Mouse (Mus musculus): ENCODE measurements around the gene Esd. TPM values are rescaled to one million over a fixed set of nuclear protein-coding genes. Genes with fewer than 3 reads are reported as not detected.

The Esd gene
- total RNA-seq (2021) = 10 to 100 TPM; 75.3 to 87.6 TPM
- long read RNA-seq, experiment 1, transcript Esd-201 (9 exons, 1,988 nt) = major isoform, 41 of 52 reads
- long read RNA-seq, experiment 1, partial matches to known transcripts = 5 of 52 reads
- long read RNA-seq, experiment 1, other reads (novel, unspliced or antisense) = 6 of 52 reads
- long read RNA-seq, experiment 2, transcript Esd-201 (9 exons, 1,988 nt) = major isoform, 29 of 31 reads
- long read RNA-seq, experiment 2, partial matches to known transcripts = 0 of 31 reads
- long read RNA-seq, experiment 2, other reads (novel, unspliced or antisense) = 1 of 31 reads

DNA sequence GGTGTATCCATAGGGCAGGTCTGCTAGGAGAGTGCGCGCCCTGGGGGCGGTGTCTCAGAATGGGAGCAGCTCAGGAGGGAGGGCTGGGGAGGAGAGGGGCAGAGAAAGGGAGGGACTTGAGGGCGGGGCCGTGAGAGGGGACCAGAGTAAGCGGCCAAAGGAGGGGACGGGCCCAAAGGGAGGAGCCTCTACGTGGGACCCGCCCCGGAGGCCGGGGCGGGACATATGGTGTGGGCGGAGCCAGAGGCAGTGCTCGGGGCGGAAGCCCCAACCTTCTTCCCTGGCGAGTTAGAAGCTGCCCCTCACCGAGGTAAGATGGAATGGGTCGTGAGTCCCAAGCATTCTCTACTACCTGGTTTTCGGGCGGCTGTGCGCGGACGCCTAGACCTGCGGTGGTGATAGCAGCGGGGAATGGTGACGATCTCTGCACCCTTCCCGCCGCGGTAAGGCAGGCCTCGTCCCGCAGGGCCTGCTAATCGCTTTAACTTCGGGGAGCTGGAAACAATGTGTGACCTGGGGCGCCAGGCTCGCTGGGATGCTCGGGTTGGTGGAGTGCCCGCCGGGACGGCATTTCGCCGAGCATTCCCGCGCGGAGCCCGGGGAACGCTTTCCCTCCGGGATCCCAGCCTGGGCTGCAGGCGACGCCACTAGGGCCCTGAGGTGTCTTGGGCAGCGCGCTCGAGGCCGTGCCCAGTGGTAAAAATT, at the start of gene Esd:
TSS of gene Esd (plus strand) at position 219 of the 705 bp plus-strand sequence.
- Histone ChIP-seq H3K27ac (peak within 1 kb of the TSS; percentile 56), H3K4me3 (peak within 1 kb of the TSS; percentile 63)
- intact Hi-C loops (cut with DNase I) = no loop called here
- no peak for TF ChIP-seq CTCF (IDR thresholded peaks at IDR 0.05)
- DNase-seq (ENCODE audit: extremely low spot score in 1 of 2, low spot score in 2 of 2) = peak; percentile 78 to 88

DNA sequence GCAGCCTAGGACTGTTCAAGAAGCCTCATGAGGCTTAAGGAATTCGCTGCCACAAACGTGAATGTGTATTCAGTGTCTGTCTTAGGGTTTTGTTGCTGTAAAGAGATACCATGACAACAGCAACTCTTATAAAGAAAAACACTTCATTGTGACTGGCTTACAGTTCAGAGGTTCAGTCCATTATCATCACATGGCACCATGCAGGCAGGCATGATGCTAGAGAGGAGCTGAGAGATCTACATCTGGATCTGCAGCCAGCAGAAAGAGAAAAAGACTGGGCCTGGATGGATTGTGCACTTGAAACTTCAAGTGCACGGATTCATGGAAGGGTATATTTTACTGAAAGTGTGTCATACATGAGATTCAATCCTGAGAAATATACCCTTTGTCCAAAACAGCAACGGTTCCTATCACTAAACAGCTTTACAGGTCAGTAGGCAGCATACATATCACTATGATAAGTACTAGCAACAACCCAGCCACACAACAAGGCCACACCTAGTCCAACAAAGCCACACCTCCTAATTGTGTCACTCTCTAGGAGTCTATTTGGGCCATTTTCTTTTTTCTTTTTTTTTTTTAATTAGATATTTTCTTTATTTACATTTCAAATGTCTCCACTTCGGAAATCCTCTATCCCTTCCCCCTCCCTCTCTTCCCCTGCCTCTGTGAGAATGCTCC, 47.7 kb upstream of the Esd start:
- H3K4me3 ChIP-seq = no peak overlapping the region
- DNase-seq (ENCODE audit: extremely low spot score in 1 of 2, low spot score in 2 of 2) = no peak
- TF ChIP-seq CTCF (IDR thresholded peaks at IDR 0.05) = no peak
- intact Hi-C loops (cut with DNase I) = no loop called here
- no peak overlapping the region for H3K27ac ChIP-seq

DNA sequence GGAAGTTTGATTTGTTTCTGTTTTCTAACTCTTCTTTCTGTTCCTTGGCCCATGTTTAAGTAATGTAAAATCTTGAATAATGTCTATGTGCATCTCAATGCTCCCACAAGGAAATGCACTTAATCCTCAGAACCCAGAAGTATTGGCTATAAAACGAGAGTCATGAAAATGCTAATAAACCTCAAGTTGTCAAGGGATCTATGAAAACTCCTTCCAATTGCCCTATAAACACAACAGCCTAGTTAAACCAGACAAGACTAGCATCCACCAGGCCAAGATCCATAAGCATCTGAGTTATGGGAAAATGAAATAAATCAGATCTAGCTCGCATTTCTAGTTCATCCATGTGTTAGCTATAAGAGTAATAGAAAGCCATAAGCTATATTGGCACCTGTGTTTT, 40.1 kb upstream of the Esd start:
- intact Hi-C loops (cut with DNase I) = no loop called here
- H3K27ac ChIP-seq = no peak overlapping the region
- no peak for TF ChIP-seq CTCF (IDR thresholded peaks at IDR 0.05)
- no peak overlapping the region for H3K4me3 ChIP-seq
- no peak for DNase-seq (ENCODE audit: extremely low spot score in 1 of 2, low spot score in 2 of 2)

DNA sequence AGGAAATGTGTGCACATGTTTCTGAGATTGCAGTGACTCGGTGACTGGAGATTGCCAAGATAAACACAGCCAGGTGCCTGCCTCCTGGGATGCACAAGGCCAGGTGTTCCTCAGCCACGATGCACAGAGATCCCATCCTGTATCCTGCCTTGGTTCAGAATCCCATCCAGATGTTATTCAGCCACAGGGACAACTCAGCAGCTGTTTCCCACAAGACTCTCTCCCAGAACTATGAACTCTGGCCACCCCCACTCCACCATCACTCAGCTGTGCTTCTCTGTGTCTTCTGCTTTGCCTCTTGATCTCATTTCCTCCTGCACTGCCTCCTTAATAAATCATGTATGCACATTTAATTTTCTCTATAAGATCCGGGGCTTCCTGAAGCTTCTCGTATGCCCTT, 35.3 kb upstream of the Esd start:
- intact Hi-C loops (cut with DNase I) = no loop called here
- Histone ChIP-seq H3K27ac (no peak overlapping the region), H3K4me3 (no peak overlapping the region)
- TF ChIP-seq CTCF (IDR thresholded peaks at IDR 0.05) = no peak
- DNase-seq (ENCODE audit: extremely low spot score in 1 of 2, low spot score in 2 of 2) = no peak

GRCm38 (mm10) chr14:74697432-74697831, 34.7 kb upstream of the Esd start:
- TF ChIP-seq CTCF (IDR thresholded peaks at IDR 0.05) = no peak
- no peak overlapping the region for H3K27ac ChIP-seq
- DNase-seq (ENCODE audit: extremely low spot score in 1 of 2, low spot score in 2 of 2) = no peak
- no peak overlapping the region for H3K4me3 ChIP-seq
- intact Hi-C loops (cut with DNase I) = no loop called here

- no peak for TF ChIP-seq CTCF (IDR thresholded peaks at IDR 0.05)
- DNase-seq (ENCODE audit: extremely low spot score in 1 of 2, low spot score in 2 of 2) = no peak
- H3K27ac ChIP-seq = no peak overlapping the region
- intact Hi-C loops (cut with DNase I) = no loop called here
- no peak overlapping the region for H3K4me3 ChIP-seq
Measured at GRCm38 (mm10) chr14:74699241-74699640, 32.9 kb upstream of the Esd start.

GRCm38 (mm10) chr14:74703930-74704329, 28.2 kb upstream of the Esd start:
- H3K4me3 ChIP-seq = no peak overlapping the region
- no peak overlapping the region for H3K27ac ChIP-seq
- intact Hi-C loops (cut with DNase I) = loop anchor here (10.0 kb wide), 1 partner anchor 1129 kb away; no protein-coding TSS in a partner anchor
- no peak for TF ChIP-seq CTCF (IDR thresholded peaks at IDR 0.05)
- no peak for DNase-seq (ENCODE audit: extremely low spot score in 1 of 2, low spot score in 2 of 2)

- Histone ChIP-seq H3K27ac (no peak overlapping the region), H3K4me3 (no peak overlapping the region)
- intact Hi-C loops (cut with DNase I) = loop anchor here (2.0 to 10.0 kb wide), 5 partner anchors 66 to 1182 kb away; partner anchors contain the start of gene Sucla2
- DNase-seq (ENCODE audit: extremely low spot score in 1 of 2, low spot score in 2 of 2) = peak; percentile 28 to 33
- peak; percentile 77 for TF ChIP-seq CTCF (IDR thresholded peaks at IDR 0.05)
Measured at GRCm38 (mm10) chr14:74709054-74709453, 23.0 kb upstream of the Esd start.

DNA sequence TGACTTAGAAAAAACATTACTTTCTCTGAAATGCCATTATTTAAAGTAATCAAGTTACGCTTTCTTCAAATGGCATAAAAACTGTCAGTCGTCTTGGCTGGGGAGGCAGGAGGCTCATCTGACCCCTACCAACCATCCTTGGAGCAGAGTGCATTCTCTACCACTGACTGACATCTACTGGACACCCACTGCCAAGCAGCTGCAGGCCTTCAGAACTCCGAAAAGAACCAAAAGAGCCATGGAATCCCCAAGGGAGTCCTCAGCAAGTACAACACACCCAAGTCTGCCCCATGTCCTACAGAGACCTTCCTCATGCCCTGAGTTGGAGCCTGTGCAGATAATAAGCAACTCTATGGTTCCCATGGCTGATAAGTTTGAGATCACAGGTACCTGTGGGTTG, 8.6 kb upstream of the Esd start:
- intact Hi-C loops (cut with DNase I) = no loop called here
- no peak overlapping the region for H3K27ac ChIP-seq
- no peak overlapping the region for H3K4me3 ChIP-seq
- no peak for DNase-seq (ENCODE audit: extremely low spot score in 1 of 2, low spot score in 2 of 2)
- TF ChIP-seq CTCF (IDR thresholded peaks at IDR 0.05) = peak; percentile 35

DNA sequence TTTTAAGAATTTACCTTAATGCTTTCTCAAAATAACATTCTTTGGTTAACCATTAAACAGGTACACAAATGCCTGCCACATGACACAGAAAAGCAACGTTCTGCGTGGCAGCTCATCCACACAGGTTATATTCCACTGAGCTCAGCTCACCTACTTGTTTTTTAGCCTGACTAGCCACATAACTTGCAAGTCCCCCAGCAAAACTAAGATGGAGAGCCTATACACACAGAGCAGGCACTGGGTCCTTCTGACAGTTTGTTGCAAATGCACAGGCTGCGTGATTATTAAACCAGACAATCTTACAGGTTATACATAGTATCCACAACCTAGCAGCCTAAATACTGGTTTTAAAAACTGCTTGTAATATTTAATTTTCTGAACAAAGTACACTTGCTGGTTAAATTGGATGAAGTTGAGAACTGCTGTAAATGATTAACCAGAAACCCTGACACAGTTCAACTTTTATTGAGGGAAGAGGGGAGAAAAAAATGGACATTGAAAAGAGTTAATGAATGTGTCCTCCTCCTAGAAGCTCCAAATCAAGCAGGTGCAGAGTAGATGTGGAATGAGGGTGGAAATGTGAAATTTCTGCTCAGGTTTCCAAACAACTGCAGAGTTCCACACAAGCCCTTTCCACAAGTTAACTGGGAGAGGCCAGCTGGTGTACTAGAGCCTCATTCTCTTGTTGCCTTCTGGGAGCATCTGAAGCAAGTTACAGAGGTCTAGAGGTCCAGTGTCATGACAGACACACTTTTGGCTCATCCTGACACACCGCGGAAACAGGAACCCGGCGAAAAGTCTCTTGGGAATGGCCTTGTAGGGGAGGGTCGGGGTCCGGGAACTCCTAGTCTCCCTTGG, 647 bp upstream of the Esd start:
- H3K27ac ChIP-seq = no peak overlapping the region
- DNase-seq (ENCODE audit: extremely low spot score in 1 of 2, low spot score in 2 of 2) = no peak
- peak overlapping the region; percentile 63 for H3K4me3 ChIP-seq
- no peak for TF ChIP-seq CTCF (IDR thresholded peaks at IDR 0.05)
- intact Hi-C loops (cut with DNase I) = no loop called here

DNA sequence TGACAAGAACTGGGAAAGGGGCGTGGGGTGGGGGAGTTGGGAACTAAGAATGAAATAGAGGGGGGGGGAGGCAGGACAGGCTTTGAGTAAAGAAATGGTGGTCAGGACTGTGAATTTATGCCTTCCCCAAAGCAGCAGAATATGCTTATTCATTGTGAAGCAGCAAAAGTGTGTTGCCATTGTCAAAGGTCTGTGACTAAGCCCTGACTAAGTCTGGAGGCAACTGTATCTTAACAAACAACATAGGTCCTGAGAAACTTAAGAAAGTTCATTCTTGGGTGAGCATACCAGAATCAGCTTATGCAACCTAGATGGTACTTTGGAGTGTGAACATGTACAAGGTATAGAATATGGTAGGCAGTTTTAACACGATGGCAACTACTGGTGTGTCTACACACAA, 1.3 kb downstream of the Esd start:
- DNase-seq (ENCODE audit: extremely low spot score in 1 of 2, low spot score in 2 of 2) = no peak
- Histone ChIP-seq H3K4me3 (no peak overlapping the region), H3K27ac (no peak overlapping the region)
- intact Hi-C loops (cut with DNase I) = no loop called here
- TF ChIP-seq CTCF (IDR thresholded peaks at IDR 0.05) = no peak
